ENCODE assay signal across 17 mouse cellular contexts in the genomic region with DNA sequence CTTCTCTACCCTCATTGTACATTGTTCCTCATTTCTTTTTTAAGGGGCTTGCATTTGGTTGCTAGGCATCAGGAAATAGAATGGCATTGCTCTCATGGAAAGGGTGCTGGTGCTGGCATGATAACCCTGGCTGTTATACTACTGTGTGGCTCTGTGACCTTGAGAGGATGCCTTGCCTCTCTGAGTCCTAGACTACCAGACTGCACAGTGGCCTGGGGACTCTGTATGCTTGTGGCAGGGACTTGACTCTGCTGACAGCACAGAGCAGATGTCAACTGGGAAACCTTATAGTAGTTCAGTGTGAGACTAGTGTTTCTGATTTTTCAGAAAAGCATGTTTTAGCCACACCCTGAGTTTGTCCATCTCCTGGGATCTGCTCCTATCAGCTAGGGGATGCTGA.
DNase-seq lines count a peak whose midpoint lies in the region; ATAC-seq and TF ChIP-seq lines count a peak whose summit lies in the region.
"Had no signal": no experiment of that assay in that cellular context is flagged by ENCODE, and none has a peak within 500 bp of the region (broad histone marks: within the 10 kb centered on the region; RNA-seq: fewer than 3 reads in every experiment).

No protein-coding gene starts in this region.

- H3K36me3 ChIP-seq in heart, adult 2 months (ENCODE audit: control insufficient read depth, insufficient read depth, low read length): no peaks in the 10 kb centered on the region
- H3K36me3 ChIP-seq in hindbrain, postnatal 0 days (ENCODE audit: insufficient read depth, low read length): no peaks in the 10 kb centered on the region
- H3K36me3 ChIP-seq: limb, embryonic 15.5 days; liver, embryonic 15.5 days had no signal

- no peak overlapping the region for H3K27ac ChIP-seq in heart, adult 2 months
- no peak overlapping the region for H3K27ac ChIP-seq in hindbrain, postnatal 0 days
- H3K27ac ChIP-seq: limb, embryonic 15.5 days; liver, embryonic 15.5 days; macrophage had no signal

- H3K4me2 ChIP-seq in hindbrain, postnatal 0 days (ENCODE audit: low read depth, low read length): no peak overlapping the region
- H3K4me2 ChIP-seq: heart, embryonic 11.5 days; limb, embryonic 15.5 days; liver, embryonic 15.5 days had no signal

- ATAC-seq in hindbrain, postnatal 0 days: peak; percentile 48; the same call in 1 of the 2 replicates

- no peak for TF ChIP-seq POLR2A in heart, adult 2 months (IDR thresholded peaks at IDR 0.05; ENCODE audit: insufficient read depth, low read depth, low read length)

- H3K9ac ChIP-seq in heart, adult 2 months (ENCODE audit: low read depth, low read length): no peak overlapping the region
- H3K9ac ChIP-seq in hindbrain, postnatal 0 days (replicated peaks; ENCODE audit: low read length): no peak overlapping the region
- H3K9ac ChIP-seq: limb, embryonic 15.5 days; liver, embryonic 15.5 days had no signal

- no peaks in the 10 kb centered on the region for H3K27me3 ChIP-seq in heart, adult 2 months (ENCODE audit: control insufficient read depth, insufficient read depth, low read length)
- H3K27me3 ChIP-seq in hindbrain, postnatal 0 days (ENCODE audit: insufficient read depth, low read length): no peaks in the 10 kb centered on the region
- H3K27me3 ChIP-seq: limb, embryonic 15.5 days; liver, embryonic 15.5 days had no signal

- intact Hi-C loops in heart, adult 2 months (cut with DNase I): no loop called here

- TF ChIP-seq EP300 in heart, adult 2 months (IDR thresholded peaks at IDR 0.05; ENCODE audit: insufficient read depth, low read depth, low read length): no peak

- H3K4me3 ChIP-seq in heart, adult 2 months: no peak overlapping the region
- H3K4me3 ChIP-seq in hindbrain, postnatal 0 days (ENCODE audit: low read length): no peak overlapping the region
- H3K4me3 ChIP-seq: limb, embryonic 15.5 days; liver, embryonic 15.5 days had no signal

- H3K9me3 ChIP-seq in hindbrain, postnatal 0 days (ENCODE audit: low read length): no peaks in the 10 kb centered on the region
- H3K9me3 ChIP-seq: limb, embryonic 15.5 days; liver, embryonic 15.5 days had no signal

- H3K4me1 ChIP-seq in heart, adult 2 months (ENCODE audit: control insufficient read depth, insufficient read depth, low read length): no peaks in the 10 kb centered on the region
- peaks cover 8% of the 10 kb centered on the region; the same call in 1 of the 2 replicates for H3K4me1 ChIP-seq in hindbrain, postnatal 0 days (ENCODE audit: insufficient read depth, low read length)
- H3K4me1 ChIP-seq: limb, embryonic 15.5 days; liver, embryonic 15.5 days had no signal

- peak; percentile 45 for DNase-seq in heart, adult 11 months
- no peak for DNase-seq in heart, adult 2 months
- DNase-seq in testis, postnatal 10 days (ENCODE audit: low spot score): peak; percentile 21
- no peak for DNase-seq in testis, postnatal 14 days (ENCODE audit: low spot score)
- DNase-seq in hindbrain, postnatal 0 days (ENCODE audit: low spot score): no peak
- no peak for DNase-seq in left cerebral cortex, adult 18-20 months (ENCODE audit: low spot score in 2 of 2)
- DNase-seq in cerebellum, adult 9-10 months: no peak
- DNase-seq: adrenal gland, postnatal 36 days; cerebellum, adult 2 months; heart, postnatal 10 days; kidney, adult 18-20 months; kidney, postnatal 10 days; right cerebral cortex, postnatal 4 days had no signal

- TF ChIP-seq CTCF in heart, adult 2 months (IDR thresholded peaks at IDR 0.05): no peak
- no peak for TF ChIP-seq CTCF in hindbrain, postnatal 0 days (IDR thresholded peaks at IDR 0.05; ENCODE audit: low read depth)

- H3K79me2 ChIP-seq in heart, adult 2 months (replicated peaks; ENCODE audit: control insufficient read depth, insufficient read depth, low read length): no peaks in the 10 kb centered on the region

Comparison
In these comparisons a context has a peak if more than half of its experiments do, and no peak if none do; other contexts are left out.
1. DNase-seq: peak in heart, adult 11 months (single experiment) and testis, postnatal 10 days (single experiment); none in heart, adult 2 months (0 of 2), testis, postnatal 14 days (single experiment), hindbrain, postnatal 0 days (single experiment), left cerebral cortex, adult 18-20 months (0 of 2) and cerebellum, adult 9-10 months (single experiment).